Comparison of ENCODE assay signal across 9 mouse cellular contexts in genomic region chr12:73462091-73462490, GRCm38 (mm10).
DNase-seq lines count a peak whose midpoint lies in the region; ATAC-seq and TF ChIP-seq lines count a peak whose summit lies in the region.
"Had no signal": no experiment of that assay in that cellular context is flagged by ENCODE, and none has a peak within 500 bp of the region (broad histone marks: within the 10 kb centered on the region; RNA-seq: fewer than 3 reads in every experiment).

No protein-coding gene starts in this region.

- H3K9ac ChIP-seq in hindbrain, embryonic 13.5 days: no peak overlapping the region
- H3K9ac ChIP-seq in hindbrain, embryonic 12.5 days: no peak overlapping the region

- H3K4me3 ChIP-seq in hindbrain, embryonic 10.5 days: no peak overlapping the region
- H3K4me3 ChIP-seq in hindbrain, embryonic 13.5 days: no peak overlapping the region
- peak overlapping the region; percentile 36 for H3K4me3 ChIP-seq in gastrocnemius, adult 2 months
- H3K4me3 ChIP-seq in hindbrain, embryonic 12.5 days: no peak overlapping the region

- no peaks in the 10 kb centered on the region for H3K9me3 ChIP-seq in hindbrain, embryonic 10.5 days
- no peaks in the 10 kb centered on the region for H3K9me3 ChIP-seq in hindbrain, embryonic 13.5 days
- no peaks in the 10 kb centered on the region for H3K9me3 ChIP-seq in hindbrain, embryonic 12.5 days (replicated peaks)

- H3K4me2 ChIP-seq in hindbrain, embryonic 13.5 days: no peak overlapping the region
- no peak overlapping the region for H3K4me2 ChIP-seq in hindbrain, embryonic 12.5 days (replicated peaks)

- intact Hi-C loops in gastrocnemius, adult 2 months (cut with DNase I): no loop called here

- peaks cover 22% of the 10 kb centered on the region for H3K4me1 ChIP-seq in hindbrain, embryonic 10.5 days (replicated peaks)
- H3K4me1 ChIP-seq in hindbrain, embryonic 13.5 days (replicated peaks): peaks cover 11% of the 10 kb centered on the region
- H3K4me1 ChIP-seq in hindbrain, embryonic 12.5 days: peaks cover 9% of the 10 kb centered on the region

- H3K36me3 ChIP-seq in hindbrain, embryonic 10.5 days: no peaks in the 10 kb centered on the region
- H3K36me3 ChIP-seq in hindbrain, embryonic 13.5 days: no peaks in the 10 kb centered on the region
- H3K36me3 ChIP-seq in hindbrain, embryonic 12.5 days: no peaks in the 10 kb centered on the region

- no peak for TF ChIP-seq CTCF in gastrocnemius, adult 2 months (IDR thresholded peaks at IDR 0.05)

- H3K27me3 ChIP-seq in hindbrain, embryonic 10.5 days (ENCODE audit: insufficient read depth, poor library complexity, severe bottlenecking): no peaks in the 10 kb centered on the region
- H3K27me3 ChIP-seq in hindbrain, embryonic 13.5 days: 0 out of 2 replicates have a peak, but pooled peaks cover 2% of the 10 kb centered on the region
- no peaks in the 10 kb centered on the region for H3K27me3 ChIP-seq in hindbrain, embryonic 12.5 days

- WGBS in hindbrain, embryonic 10.5 days: 40% methylated on average over 5 of the region's 5 CpGs
- WGBS in hindbrain, embryonic 13.5 days: 46% methylated on average over 5 of the region's 5 CpGs
- 34% methylated on average over 5 of the region's 5 CpGs for WGBS in hindbrain, embryonic 12.5 days

- no peak for ATAC-seq in hindbrain, embryonic 13.5 days (ENCODE audit: low FRiP score)
- ATAC-seq in hindbrain, embryonic 12.5 days (ENCODE audit: low FRiP score): no peak

- peak overlapping the region; percentile 75 for H3K27ac ChIP-seq in hindbrain, embryonic 10.5 days
- no peak overlapping the region for H3K27ac ChIP-seq in hindbrain, embryonic 13.5 days
- H3K27ac ChIP-seq in gastrocnemius, adult 2 months: peak overlapping the region; percentile 86
- H3K27ac ChIP-seq in hindbrain, embryonic 12.5 days: no peak overlapping the region
- H3K27ac ChIP-seq: macrophage had no signal

- DNase-seq in hindbrain, embryonic 10.5 days (ENCODE audit: low spot score): peak; percentile 30
- peak; percentile 83 for DNase-seq in adrenal gland, adult 2 months
- peak; percentile 93 for DNase-seq in gastrocnemius, adult 2 months
- peak; percentile 42 for DNase-seq in kidney, adult 11 months
- peak; percentile 53 for DNase-seq in lung, postnatal 14 days
- no peak for DNase-seq in thymus, postnatal 0 days (ENCODE audit: low spot score)

Comparison
In these comparisons a context has a peak if more than half of its experiments do, and no peak if none do; other contexts are left out.
1. H3K27ac ChIP-seq: peak in hindbrain, embryonic 10.5 days (single experiment) and gastrocnemius, adult 2 months (single experiment); none in hindbrain, embryonic 13.5 days (single experiment) and hindbrain, embryonic 12.5 days (single experiment).